Mouse (Mus musculus): Measurements from ENCODE around the gene Raph1. TPM values are rescaled to one million over a fixed set of nuclear protein-coding genes. Genes with fewer than 3 reads are reported as not detected.
A peak's percentile ranks its signal among the peaks of the same experiment; 100 is the strongest.

The Raph1 gene
- polyA plus RNA-seq, 1 experiment from 2014 or later, result 27.8 TPM

DNA sequence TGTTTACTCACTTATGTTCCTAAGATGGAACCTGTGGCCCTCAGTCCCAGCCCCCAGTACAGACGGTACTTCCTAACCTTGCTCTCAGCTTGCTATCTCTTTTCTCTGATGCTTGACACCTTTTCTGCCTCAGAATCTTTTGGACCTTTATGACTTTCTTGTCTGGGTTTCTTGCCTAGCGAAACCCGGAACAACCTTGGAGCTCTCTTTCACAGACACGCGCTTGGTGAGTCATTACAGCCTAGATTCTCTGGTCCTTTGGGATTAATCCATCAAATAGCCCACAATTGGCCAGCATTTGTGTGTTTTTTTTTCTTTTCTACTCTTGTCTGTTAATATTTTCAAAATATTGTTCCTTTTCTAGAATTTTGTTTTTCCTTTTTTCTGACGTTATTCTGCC is 26.2 kb upstream of the Raph1 start:
- Histone ChIP-seq H3K4me1 (no peaks in the 10 kb centered on the region), H3K4me3 (no peak overlapping the region), H3K27me3 (replicated peaks) (no peaks in the 10 kb centered on the region), H3K9me3 (peaks cover 5% of the 10 kb centered on the region; the same call in 1 of the 2 replicates), H3K36me3 (no peaks in the 10 kb centered on the region), H3K4me2 (replicated peaks) (no peak overlapping the region), H3K27ac (no peak overlapping the region), H3K9ac (no peak overlapping the region)
- WGBS, result 90% methylated on average over 6 of the region's 6 CpGs
- no peak for ATAC-seq (ENCODE audit: low FRiP score, low read depth)

DNA sequence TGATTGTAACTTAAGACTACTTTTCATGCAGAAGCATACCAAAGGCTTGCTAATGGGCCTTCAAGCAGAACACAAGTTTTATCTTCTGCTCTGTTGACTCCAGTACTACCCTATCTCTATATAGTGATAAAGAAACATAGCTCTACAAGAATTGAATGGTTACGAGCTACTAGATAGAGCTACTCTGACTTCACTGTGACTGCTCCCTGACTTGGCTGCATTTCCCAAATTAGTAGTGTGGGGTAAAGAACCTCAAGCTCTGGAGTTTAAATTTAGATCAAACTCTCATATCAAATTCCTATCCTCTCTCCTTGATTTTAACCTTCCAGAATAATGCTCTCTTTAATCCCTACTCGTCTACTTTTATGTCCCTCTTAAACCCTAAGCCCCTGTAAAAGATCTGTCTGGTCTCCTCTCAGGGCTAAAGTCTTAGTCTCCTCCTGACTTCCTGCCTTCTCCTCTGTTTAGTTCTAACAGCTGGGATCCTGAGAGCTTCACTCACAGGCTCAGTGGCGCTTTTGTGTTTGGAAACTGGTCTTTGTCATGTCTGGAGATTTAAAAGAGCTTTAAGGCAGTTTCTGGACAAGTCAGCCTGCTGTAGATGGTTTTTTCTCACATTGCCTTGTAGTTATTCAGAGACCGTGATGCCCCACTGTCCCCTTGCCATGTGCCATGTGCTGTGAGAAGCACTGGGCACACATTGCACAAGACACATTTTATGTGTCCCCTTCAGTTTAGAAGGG is 22.2 kb upstream of the Raph1 start:
- Histone ChIP-seq H3K27ac (no peak overlapping the region), H3K36me3 (no peaks in the 10 kb centered on the region), H3K4me1 (no peaks in the 10 kb centered on the region), H3K4me2 (replicated peaks) (no peak overlapping the region), H3K27me3 (replicated peaks) (no peaks in the 10 kb centered on the region), H3K9me3 (peaks cover 14% of the 10 kb centered on the region; the same call in 1 of the 2 replicates), H3K4me3 (no peak overlapping the region), H3K9ac (no peak overlapping the region)
- 82% methylated on average over 4 of the region's 4 CpGs for WGBS
- ATAC-seq (ENCODE audit: low FRiP score, low read depth), result no peak

DNA sequence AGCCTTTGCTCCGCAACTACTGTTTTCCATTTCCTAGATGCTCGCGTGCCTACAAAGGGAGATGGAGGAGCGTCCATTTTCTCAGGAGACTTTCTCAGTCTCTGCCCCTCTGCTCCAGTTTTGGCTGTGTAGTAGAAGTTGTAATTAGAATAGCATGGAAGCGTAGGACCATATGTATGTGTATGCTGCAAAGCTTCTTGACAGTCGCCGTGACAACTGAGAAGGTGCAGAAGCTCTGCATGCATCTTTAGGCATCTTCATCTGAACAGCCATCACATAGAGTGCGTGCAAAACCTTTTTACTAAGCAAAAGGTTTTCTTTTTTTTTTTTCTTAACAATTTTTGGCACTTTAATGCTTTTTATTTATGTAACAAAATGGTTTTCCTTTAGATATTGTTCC is 14.1 kb upstream of the Raph1 start:
- H3K36me3 ChIP-seq, result no peaks in the 10 kb centered on the region
- H3K9me3 ChIP-seq, result 0 out of 2 replicates have a peak, but pooled peaks cover 5% of the 10 kb centered on the region
- H3K4me2 ChIP-seq (replicated peaks), result no peak overlapping the region
- WGBS, result 86% methylated on average over 8 of the region's 8 CpGs
- H3K27ac ChIP-seq, result no peak overlapping the region
- ATAC-seq (ENCODE audit: low FRiP score, low read depth), result no peak
- H3K27me3 ChIP-seq (replicated peaks), result no peaks in the 10 kb centered on the region
- H3K9ac ChIP-seq, result no peak overlapping the region
- no peaks in the 10 kb centered on the region for H3K4me1 ChIP-seq
- no peak overlapping the region for H3K4me3 ChIP-seq

DNA sequence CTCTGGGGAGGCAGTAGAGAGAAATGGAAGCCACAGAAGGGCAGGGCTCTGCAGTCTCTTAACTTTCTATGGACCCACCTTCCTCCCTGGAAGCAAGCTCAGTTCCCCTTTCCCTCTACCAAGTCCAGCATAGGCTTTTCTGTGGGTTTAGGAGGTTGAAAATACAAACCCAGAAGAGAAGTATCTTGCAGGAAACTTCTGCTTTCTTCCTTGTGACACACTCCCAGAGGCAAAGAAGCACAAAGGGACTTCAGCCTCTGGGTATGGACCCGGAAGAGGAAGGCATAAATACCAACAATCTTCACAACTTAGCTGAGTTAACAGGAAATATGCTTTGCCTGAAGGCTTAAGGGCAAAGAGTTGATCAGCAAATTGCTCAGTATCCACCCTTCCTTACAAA is 13.0 kb upstream of the Raph1 start:
- WGBS, result 66% methylated on average over 1 of the region's 1 CpGs
- H3K27ac ChIP-seq, result no peak overlapping the region
- H3K4me2 ChIP-seq (replicated peaks), result no peak overlapping the region
- no peaks in the 10 kb centered on the region for H3K36me3 ChIP-seq
- no peaks in the 10 kb centered on the region for H3K4me1 ChIP-seq
- no peaks in the 10 kb centered on the region for H3K9me3 ChIP-seq
- H3K4me3 ChIP-seq, result no peak overlapping the region
- H3K27me3 ChIP-seq (replicated peaks), result no peaks in the 10 kb centered on the region
- H3K9ac ChIP-seq, result no peak overlapping the region
- no peak for ATAC-seq (ENCODE audit: low FRiP score, low read depth)

DNA sequence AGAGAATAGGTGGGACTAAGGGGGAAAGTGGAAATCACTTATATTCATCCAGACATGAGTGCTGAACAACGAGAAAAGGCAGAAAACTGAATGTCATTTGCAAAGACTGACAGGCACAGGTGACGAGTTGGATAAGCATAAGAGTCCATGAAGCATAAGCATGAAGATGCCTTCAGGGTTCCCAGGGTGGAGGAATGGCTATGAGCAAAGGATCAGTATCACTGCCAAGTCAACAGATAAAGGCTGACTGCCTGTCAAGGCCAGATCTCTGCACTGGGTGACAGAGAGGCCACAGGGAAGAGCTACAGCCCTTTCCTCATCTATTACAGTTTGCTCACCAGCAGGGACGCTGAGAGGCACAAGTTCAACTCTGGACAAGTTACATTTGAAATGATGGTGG is 5.8 kb upstream of the Raph1 start:
- H3K4me2 ChIP-seq (replicated peaks), result no peak overlapping the region
- no peaks in the 10 kb centered on the region for H3K9me3 ChIP-seq
- H3K36me3 ChIP-seq, result no peaks in the 10 kb centered on the region
- no peak overlapping the region for H3K9ac ChIP-seq
- no peak overlapping the region for H3K4me3 ChIP-seq
- no peak for ATAC-seq (ENCODE audit: low FRiP score, low read depth)
- no peaks in the 10 kb centered on the region for H3K27me3 ChIP-seq (replicated peaks)
- no peak overlapping the region for H3K27ac ChIP-seq
- H3K4me1 ChIP-seq, result no peaks in the 10 kb centered on the region
- 79% methylated on average over 3 of the region's 3 CpGs for WGBS

DNA sequence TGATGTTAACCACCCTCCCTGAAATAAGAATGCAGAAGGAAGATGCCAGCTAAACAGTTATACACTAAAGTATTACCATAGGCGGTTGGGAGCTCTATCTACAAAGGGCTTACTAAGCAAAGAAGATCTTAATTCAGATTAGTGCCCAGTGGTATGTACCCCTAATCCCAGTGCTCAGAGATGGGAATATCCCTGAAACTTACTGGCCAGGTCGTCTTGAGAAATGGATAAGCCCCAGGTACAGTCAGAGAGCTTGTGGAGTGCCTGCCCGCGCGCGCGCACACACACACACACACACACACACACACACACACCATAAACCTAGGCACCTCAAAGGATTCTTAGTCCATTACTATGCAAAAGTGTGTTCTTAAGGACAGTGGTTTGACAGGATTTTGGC is 2.8 kb upstream of the Raph1 start:
- H3K4me2 ChIP-seq (replicated peaks), result no peak overlapping the region
- H3K9me3 ChIP-seq, result no peaks in the 10 kb centered on the region
- no peaks in the 10 kb centered on the region for H3K36me3 ChIP-seq
- no peak overlapping the region for H3K9ac ChIP-seq
- no peak overlapping the region for H3K4me3 ChIP-seq
- no peak overlapping the region for H3K27ac ChIP-seq
- 90% methylated on average over 7 of the region's 7 CpGs for whole genome bisulfite sequencing
- ATAC-seq (ENCODE audit: low FRiP score, low read depth), result no peak
- H3K4me1 ChIP-seq, result peaks cover 8% of the 10 kb centered on the region; the same call in 1 of the 2 replicates
- H3K27me3 ChIP-seq (replicated peaks), result no peaks in the 10 kb centered on the region

DNA sequence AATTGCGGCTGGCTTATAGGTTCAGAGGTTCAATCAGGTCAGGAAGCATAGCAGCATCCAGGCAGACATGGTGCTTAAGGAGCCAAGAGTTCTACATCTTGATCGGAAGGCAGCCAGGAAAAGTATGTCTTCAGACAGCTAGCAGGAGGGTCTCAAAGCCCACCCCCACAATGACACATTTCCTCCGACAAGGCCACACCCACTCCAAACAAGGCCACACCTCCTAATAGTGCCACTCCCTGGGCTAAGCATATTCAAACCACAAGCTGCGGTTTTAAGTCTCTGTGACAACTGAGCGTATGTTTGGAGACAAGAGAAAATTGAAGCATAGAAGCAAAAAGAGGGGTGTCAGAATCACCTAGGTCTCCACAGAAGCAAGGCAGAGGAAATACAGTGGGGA is 2.3 kb upstream of the Raph1 start:
- WGBS, result 65% methylated on average over 5 of the region's 5 CpGs
- H3K4me3 ChIP-seq, result no peak overlapping the region
- no peak overlapping the region for H3K27ac ChIP-seq
- H3K9ac ChIP-seq, result no peak overlapping the region
- no peak for ATAC-seq (ENCODE audit: low FRiP score, low read depth)
- H3K36me3 ChIP-seq, result no peaks in the 10 kb centered on the region
- no peaks in the 10 kb centered on the region for H3K27me3 ChIP-seq (replicated peaks)
- peaks cover 10% of the 10 kb centered on the region; the same call in 1 of the 2 replicates for H3K4me1 ChIP-seq
- H3K9me3 ChIP-seq, result no peaks in the 10 kb centered on the region
- H3K4me2 ChIP-seq (replicated peaks), result no peak overlapping the region

DNA sequence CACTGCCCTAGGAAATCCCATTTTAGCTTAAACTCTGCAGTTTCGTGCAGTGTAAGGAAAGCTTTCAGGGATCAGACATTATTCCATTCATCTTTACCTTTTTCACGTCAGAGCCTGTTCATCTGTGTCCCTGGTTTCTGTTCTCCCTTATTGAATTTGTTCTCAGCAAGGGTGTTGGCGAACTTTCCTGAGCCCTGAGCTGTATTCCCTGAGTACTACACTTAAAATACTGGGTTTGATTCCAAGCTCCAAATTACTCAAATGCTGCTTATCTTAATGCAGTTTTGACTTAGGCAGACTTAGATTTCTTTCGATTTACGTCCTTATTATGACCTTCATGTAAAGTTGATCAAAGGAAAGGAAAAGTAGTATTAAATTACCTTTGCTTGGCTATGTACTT is 417 bp upstream of the Raph1 start:
- Histone ChIP-seq H3K4me3 (peak overlapping the region; percentile 96), H3K4me2 (replicated peaks) (peak overlapping the region; percentile 83), H3K9ac (peak overlapping the region; percentile 95), H3K36me3 (no peaks in the 10 kb centered on the region), H3K9me3 (no peaks in the 10 kb centered on the region), H3K4me1 (peaks cover 10% of the 10 kb centered on the region; the same call in 1 of the 2 replicates), H3K27me3 (replicated peaks) (no peaks in the 10 kb centered on the region), H3K27ac (peak overlapping the region; percentile 94; the same call in 1 of the 2 replicates)
- 32% methylated on average over 5 of the region's 5 CpGs for WGBS
- no peak for ATAC-seq (ENCODE audit: low FRiP score, low read depth)

DNA sequence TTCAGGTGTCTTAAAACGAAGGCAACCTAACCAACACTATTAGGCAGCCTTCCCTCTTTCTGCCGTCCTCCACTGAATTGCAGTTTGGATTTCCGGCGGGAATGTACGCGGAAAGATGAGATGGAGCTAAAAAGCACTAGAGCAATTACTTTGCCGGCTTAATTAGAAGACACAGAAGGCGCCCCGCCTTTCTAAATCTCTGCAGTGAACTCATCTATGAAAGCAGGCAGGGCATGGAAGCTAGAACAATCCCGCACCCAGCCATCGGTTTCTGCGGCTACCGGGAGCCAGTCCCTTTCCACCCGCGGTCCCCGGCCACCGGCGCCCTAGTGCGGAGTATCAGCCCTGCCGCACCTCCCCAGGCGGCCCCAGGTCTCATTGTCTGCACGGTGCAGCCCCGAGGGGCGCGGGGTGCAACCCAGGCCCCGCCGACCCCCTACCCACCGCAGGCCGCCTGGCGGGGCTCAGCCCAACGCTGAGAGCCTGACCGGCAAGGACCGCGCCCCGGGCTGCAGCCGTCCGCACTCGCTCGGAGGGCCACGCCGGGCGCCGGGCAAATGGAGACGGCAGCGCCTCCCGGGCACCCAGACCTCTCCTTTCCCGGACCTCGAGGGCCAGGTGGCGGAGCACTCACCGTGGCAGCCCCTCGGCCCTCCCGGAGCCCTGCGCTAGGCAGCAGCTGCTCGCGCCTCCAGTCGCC is 823 bp downstream of the Raph1 start:
- Histone ChIP-seq H3K9me3 (no peaks in the 10 kb centered on the region; the same call in 1 of the 2 replicates), H3K27ac (peak overlapping the region; percentile 94), H3K36me3 (peaks cover 6% of the 10 kb centered on the region), H3K9ac (peak overlapping the region; percentile 95), H3K4me2 (replicated peaks) (peak overlapping the region; percentile 83), H3K4me3 (peak overlapping the region; percentile 96), H3K27me3 (replicated peaks) (no peaks in the 10 kb centered on the region), H3K4me1 (peaks cover 10% of the 10 kb centered on the region; the same call in 1 of the 2 replicates)
- WGBS, result under 1% methylated on average over 55 of the region's 56 CpGs
- peak; percentile 79 for ATAC-seq (ENCODE audit: low FRiP score, low read depth)

DNA sequence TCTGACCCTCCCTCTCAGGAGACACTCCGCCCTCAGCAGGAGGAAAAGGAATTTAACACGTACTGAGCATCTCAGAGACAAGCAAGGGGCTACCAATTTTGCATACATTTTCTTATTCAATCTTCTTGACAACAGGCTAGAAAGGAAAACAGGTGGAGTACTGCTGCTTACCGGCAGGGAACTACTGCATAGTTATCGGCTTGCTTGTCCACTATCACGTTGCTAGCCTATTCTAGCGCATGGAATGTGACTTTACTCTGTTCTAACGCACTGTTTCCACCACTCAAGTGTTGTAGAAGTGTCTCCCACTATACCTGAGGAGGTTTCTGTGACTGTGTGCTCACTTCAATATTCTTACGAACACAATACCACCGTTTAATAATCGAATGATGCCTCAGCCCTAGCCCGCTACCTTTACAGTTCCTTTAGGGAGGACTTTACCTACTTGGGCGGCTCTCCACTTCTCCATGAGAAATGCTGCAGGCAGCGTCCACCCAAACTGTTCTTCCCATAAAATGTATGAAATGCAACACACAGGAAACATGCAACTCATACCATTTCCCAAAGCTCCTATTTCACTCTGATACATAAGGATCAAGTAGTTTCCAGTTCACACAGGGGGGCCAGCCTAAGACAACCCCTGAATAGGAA is 1.5 kb downstream of the Raph1 start:
- no peak for ATAC-seq (ENCODE audit: low FRiP score, low read depth)
- peak overlapping the region; percentile 95 for H3K9ac ChIP-seq
- H3K4me3 ChIP-seq, result peak overlapping the region; percentile 96
- H3K27me3 ChIP-seq (replicated peaks), result no peaks in the 10 kb centered on the region
- peaks cover 5% of the 10 kb centered on the region; the same call in 1 of the 2 replicates for H3K9me3 ChIP-seq
- H3K4me1 ChIP-seq, result peaks cover 10% of the 10 kb centered on the region; the same call in 1 of the 2 replicates
- H3K4me2 ChIP-seq (replicated peaks), result peak overlapping the region; percentile 83
- H3K27ac ChIP-seq, result no peak overlapping the region
- H3K36me3 ChIP-seq, result peaks cover 13% of the 10 kb centered on the region
- WGBS, result 2% methylated on average over 13 of the region's 13 CpGs

DNA sequence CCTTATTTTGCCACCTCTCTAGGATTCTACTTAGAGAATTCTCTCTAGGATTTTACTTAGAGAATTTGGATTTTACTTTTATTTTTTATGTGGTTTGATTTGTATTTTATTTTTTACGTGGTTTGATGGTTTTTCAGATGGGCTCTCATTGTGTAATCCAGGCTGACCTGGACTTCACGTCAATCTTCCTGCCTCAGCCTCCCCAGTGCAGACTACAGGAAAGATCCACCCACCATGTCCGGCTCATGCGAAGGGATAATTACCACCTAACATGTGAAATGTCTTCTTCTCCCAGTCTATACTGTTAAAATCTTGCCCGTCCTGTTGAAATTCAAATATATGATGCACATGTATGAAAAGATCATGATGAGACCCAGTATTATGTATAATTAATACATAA is 2.2 kb downstream of the Raph1 start:
- 88% methylated on average over 5 of the region's 5 CpGs for WGBS
- no peak for ATAC-seq (ENCODE audit: low FRiP score, low read depth)
- Histone ChIP-seq H3K36me3 (peaks cover 15% of the 10 kb centered on the region), H3K4me1 (peaks cover 10% of the 10 kb centered on the region; the same call in 1 of the 2 replicates), H3K4me2 (replicated peaks) (peak overlapping the region; percentile 83), H3K27ac (no peak overlapping the region), H3K27me3 (replicated peaks) (no peaks in the 10 kb centered on the region), H3K9ac (no peak overlapping the region), H3K4me3 (peak overlapping the region; percentile 96), H3K9me3 (peaks cover 5% of the 10 kb centered on the region; the same call in 1 of the 2 replicates)

DNA sequence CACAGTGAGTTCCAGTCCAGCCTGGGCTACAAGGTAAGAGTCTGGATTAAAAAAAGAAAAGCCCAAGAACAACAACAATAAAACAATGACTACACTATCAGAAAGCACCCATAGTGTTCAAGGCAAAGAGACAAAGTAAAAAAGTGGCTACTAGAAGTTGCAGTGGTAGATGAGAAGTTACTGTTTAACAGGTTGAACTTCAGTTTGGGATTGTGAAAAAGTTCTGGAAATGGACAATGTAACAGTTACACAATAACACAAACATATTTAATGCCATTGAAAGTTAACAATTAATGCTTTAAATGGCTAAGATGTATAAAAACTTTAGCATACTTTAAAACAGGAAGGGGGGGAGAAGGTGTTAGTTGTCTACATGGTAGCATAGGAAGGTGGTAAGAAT is 3.9 kb downstream of the Raph1 start:
- H3K27me3 ChIP-seq (replicated peaks), result no peaks in the 10 kb centered on the region

More for the DNA sequence above, 3.9 kb downstream of the Raph1 start:
- Histone ChIP-seq H3K4me2 (replicated peaks) (no peak overlapping the region), H3K4me1 (peaks cover 10% of the 10 kb centered on the region; the same call in 1 of the 2 replicates), H3K9me3 (peaks cover 5% of the 10 kb centered on the region; the same call in 1 of the 2 replicates), H3K9ac (no peak overlapping the region), H3K27ac (no peak overlapping the region), H3K4me3 (no peak overlapping the region), H3K36me3 (peaks cover 15% of the 10 kb centered on the region)
- ATAC-seq (ENCODE audit: low FRiP score, low read depth), result no peak

All from neural tube, embryonic 12.5 days (tissue).